Mouse (Mus musculus) myocyte (in vitro differentiated cells): Measurements from ENCODE around the gene Tmem11.

Source experiments
- CEBPB ChIP-seq: IDR thresholded peaks from 2 replicates; pipeline ENCODE4 v1.6.1; 2011; ENCODE audit warnings: mild to moderate bottlenecking, moderate library complexity; ENCODE audit not compliant: poor library complexity, insufficient read depth, severe bottlenecking
- E2F4 ChIP-seq: IDR thresholded peaks from one replicate; pipeline ENCODE4 v1.6.1; 2011; ENCODE audit warnings: mild to moderate bottlenecking, control low read depth, moderate library complexity; ENCODE audit not compliant: insufficient read depth
- MAX ChIP-seq: IDR thresholded peaks from one replicate; pipeline ENCODE4 v1.6.1; 2011; ENCODE audit warnings: low read depth, mild to moderate bottlenecking, control low read depth
- MYOG ChIP-seq, 3 experiments: IDR thresholded peaks; one replicate each; pipeline ENCODE4 v1.6.1; 2011; ENCODE audit warnings: control low read depth in 2 of 3, low read depth in 2 of 3, mild to moderate bottlenecking in 2 of 3; ENCODE audit not compliant: insufficient read length in 2 of 3, control insufficient read depth in 1 of 3, insufficient read depth in 1 of 3
- POLR2A ChIP-seq: IDR thresholded peaks from one replicate; pipeline ENCODE4 v1.6.1; 2011; ENCODE audit warnings: low read depth, mild to moderate bottlenecking, control low read depth, moderate library complexity; ENCODE audit not compliant: insufficient read length
- POLR2AphosphoS2 ChIP-seq: IDR thresholded peaks from one replicate; pipeline ENCODE4 v1.6.1; 2011; ENCODE audit warnings: low read depth, control low read depth; ENCODE audit not compliant: insufficient read length
- REST ChIP-seq: IDR thresholded peaks from one replicate; pipeline ENCODE4 v1.6.1; 2011; ENCODE audit warnings: mild to moderate bottlenecking, control low read depth, moderate library complexity; ENCODE audit not compliant: insufficient read depth, insufficient read length
- TCF12 ChIP-seq: IDR thresholded peaks from one replicate; pipeline ENCODE4 v1.6.1; 2011; ENCODE audit warnings: mild to moderate bottlenecking, control low read depth; ENCODE audit not compliant: poor library complexity, insufficient read depth, severe bottlenecking
- TCF3 ChIP-seq: IDR thresholded peaks from one replicate; pipeline ENCODE4 v1.6.1; 2011; ENCODE audit warnings: low read depth, control low read depth; ENCODE audit not compliant: insufficient read length
- USF1 ChIP-seq: IDR thresholded peaks from one replicate; pipeline ENCODE4 v1.6.1; 2011; ENCODE audit warnings: low read depth, mild to moderate bottlenecking, control low read depth, moderate library complexity

GRCm38 (mm10) chr11:60902001-60902400 is 22.9 kb upstream of the Tmem11 start:
- no peak for TF ChIP-seq POLR2A
- TF ChIP-seq TCF12, result no peak
- no peak for TF ChIP-seq E2F4
- TF ChIP-seq POLR2AphosphoS2, result no peak
- TF ChIP-seq REST, result no peak
- TF ChIP-seq TCF3, result no peak
- TF ChIP-seq MYOG (IDR thresholded peaks at IDR 0.05; ENCODE audit: control insufficient read depth in 1 of 3, insufficient read depth in 1 of 3, insufficient read length in 2 of 3, low read depth in 2 of 3), result no peak
- no peak for TF ChIP-seq CEBPB
- no peak for TF ChIP-seq USF1
- TF ChIP-seq MAX, result no peak
